Mouse (Mus musculus) E14TG2a.4 (cell line): ENCODE results near the gene Bbs9.

ENCODE experiments used
- CTCF ChIP-seq: conservative IDR thresholded peaks from 2 replicates; pipeline ENCODE4 v1.5.1; 2014; ENCODE audit warnings: low read length
- NANOG ChIP-seq: IDR thresholded peaks from 2 replicates; pipeline ENCODE4 v1.6.1; 2014; ENCODE audit warnings: borderline replicate concordance, low read length, mixed read lengths
- POU5F1 ChIP-seq: IDR thresholded peaks from 2 replicates; pipeline ENCODE4 v1.6.1; 2014; ENCODE audit warnings: low read length, borderline replicate concordance

DNA sequence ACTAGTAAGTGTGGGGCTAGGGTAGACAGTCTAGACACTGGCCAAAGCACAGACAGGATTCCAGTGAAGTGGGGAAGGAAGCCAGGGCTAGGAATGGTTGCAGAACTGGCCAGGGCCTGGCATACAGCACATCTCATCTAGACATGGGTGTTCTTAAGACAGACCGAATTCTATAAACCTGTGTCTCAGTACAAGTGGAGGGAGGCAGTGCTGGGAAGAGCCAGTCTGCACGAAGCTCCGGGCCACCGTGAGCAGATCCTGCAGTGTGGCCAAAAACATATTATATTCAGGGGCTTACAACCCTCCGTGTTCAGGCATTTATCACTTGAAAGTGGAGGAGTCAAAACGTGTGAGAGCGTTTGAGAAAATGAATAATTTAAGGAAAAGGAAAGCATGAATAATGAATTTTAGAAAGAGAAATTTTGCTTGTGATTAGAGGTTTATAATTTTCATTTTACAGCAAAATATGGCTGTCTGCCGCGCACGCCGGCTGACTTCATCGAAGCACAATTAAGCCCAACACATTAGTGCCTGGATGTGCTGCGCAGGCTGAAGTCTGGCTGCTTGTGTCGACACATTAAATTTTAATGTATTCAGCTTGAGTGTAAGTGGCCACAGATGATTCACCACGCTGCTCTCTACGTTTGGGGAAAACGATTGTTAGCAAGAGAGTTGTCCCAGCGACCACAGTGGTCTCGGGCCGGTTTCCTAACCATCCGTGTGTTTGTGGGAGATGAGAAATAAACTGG, 353.9 kb downstream of the Bbs9 start:
- TF ChIP-seq CTCF: no peak
- no peak for TF ChIP-seq POU5F1
- no peak for TF ChIP-seq NANOG
